Mouse (Mus musculus) lung, postnatal 25 days (tissue): ENCODE results near the gene Upk2.
"Not testable (repeated sequence)": the region's sequence is repeated elsewhere in the genome, so short reads cannot be mapped to it uniquely, and the experiment has no call there.

Experiments
- DNase-seq: peaks from one replicate; pipeline ENCODE4 v3.0.0; 2022; ENCODE audit warnings: low spot score

The Upk2 gene

DNA sequence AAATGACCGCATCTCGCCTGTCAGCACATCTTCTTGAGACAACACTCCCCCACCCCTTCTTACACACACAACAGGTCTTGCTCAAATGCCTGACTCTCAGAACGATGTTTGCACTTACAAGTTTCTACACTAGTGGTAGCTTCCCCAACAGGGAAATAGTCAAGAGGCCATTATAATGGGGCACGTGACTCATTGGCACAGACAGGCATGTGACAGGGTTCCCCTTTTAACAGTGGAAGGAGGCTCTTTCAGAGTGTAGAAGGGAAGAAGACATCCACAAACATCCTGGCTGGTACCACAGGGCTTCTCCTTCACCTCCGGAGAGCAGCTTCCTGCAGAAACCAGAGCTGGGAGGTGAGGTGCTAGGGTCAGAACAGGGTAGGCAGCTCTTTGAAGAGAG lies 7.2 kb upstream of the Upk2 start:
- peak; percentile 64 for DNase-seq

DNA sequence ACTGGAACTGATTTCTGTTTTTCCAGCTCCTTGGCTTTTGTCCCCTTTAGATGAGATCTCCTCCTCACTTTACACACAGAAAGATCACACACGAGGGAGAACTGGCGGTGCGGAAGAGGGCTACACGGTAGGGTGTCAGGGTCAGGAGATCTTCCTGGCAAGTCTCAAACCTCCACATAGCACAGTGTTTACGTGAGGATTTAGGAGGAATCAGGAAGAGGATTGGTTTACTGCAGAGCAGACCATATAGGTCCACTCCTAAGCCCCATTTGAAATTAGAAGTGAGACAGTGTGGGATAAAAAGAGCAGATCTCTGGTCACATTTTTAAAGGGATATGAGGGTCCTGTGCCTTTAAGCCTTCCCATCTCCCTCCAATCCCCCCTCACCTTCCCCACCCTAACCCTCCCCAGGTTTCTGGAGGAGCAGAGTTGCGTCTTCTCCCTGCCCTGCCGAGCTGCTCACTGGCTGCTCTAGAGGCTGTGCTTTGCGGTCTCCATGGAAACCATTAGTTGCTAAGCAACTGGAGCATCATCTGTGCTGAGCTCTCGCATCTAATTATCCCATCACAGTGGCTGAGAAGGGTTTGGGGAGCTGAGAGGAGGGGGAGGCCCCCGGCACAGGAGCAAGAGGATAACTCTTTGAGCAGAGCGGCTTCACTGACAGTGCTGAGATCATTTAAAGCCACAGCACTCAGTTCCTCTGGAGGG lies 2.4 kb upstream of the Upk2 start:
- DNase-seq: no peak

DNA sequence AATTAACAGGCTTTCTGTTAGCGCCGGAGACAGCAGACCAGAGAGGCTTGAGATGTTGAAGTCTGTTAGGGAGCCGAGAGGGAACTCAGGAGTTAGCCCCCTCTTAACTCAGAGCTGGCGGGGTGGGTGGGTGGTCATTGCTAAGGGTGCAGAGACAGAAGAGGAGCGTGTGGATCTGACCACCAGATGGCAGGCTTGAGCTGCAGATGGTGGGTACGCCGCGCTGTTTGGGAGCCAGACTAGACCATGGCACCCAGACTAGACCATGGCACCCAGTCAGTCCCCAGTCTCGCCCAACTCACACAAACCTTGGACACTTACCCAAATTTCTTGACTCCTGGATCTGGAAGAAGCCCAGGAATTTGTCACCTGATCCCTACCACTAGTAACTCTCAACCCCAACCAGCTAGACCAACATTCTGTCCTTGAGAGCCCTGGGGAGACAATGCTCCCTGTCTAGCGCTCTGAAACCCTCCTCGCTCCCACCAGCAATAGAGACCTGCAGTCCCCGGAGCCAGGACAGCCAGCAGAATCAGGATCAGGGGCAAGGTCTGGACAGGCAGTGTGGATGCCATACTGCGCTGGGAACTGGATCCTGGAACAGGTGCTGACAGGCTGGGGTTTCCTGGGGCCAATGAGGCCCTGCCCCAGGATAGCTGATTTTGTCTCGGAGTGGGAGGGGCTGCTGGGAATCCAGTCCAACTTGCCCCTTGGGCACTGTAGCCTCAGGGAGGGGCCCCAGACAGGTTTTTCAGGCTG lies 465 bp downstream of the Upk2 start:
- DNase-seq: peak; percentile 84

DNA sequence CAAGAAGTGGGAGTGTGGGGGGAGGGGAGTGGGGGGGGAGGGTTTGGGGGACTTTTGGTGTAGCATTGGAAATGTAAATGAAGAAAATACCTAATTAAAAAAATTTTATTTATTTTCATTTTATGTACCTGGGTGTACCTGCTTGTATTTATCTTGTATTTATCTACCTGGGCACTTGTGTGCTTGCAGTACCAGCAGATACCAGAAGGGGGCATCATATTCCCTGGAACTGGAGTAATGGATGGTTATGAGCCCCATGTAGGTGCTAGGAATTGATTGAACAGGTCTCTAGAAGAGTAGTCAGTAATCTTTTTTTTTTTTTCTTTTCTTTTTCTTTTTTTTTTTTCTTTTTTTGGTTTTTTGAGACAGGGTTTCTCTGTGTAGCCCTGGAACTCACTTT lies 4.4 kb downstream of the Upk2 start:
- DNase-seq: peak; percentile 4

DNA sequence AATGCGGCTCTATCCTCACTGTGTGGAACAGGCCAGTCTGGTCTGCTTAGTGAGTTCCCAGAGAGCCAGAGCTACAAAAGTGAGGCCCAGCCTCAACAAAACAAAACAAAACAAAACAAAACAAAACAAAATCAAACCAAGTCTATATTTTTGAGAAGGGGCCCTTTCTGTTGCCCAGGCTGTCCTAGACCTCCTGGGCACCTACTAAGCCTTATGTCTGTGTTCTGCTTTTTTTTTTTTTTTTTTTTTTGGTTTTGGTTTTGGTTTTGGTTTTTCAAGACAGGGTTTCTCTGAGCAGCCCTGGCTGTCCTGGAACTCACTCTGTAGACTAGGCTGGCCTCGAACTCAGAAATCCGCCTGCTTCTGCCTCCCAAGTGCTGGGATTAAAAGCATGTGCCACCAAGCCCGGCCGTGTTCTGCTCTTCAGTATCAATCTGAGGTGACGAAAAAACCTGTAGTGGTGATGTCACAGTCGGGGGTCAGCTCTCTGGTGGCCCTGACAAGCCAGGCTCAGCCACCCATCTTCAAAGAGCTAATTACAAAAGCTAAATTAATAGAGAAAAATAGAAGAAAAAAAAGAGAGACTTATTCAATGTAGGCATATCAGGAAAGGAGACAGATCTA lies 10.3 kb downstream of the Upk2 start:
- DNase-seq: not testable (repeated sequence)

DNA sequence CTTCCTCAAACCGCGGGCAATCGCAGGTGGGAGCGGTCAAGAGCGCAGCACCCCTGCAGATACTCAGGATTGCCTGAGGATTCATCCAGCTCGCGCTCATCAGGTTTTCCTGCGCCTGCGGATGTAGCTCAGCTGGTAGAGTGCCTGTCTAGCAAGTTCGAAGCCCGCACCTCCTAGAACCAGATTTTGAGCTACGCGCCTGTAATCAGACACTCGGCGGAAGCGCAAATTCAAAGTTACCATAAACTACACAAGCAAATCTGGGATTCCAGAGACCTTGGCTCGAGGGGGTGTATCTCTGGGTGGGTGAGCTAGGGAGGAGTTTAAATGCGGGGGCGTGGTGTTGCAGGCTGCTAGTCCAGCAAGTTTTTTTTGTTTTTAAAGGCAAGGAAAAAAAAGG lies 13.8 kb downstream of the Upk2 start, which contains the start of gene Foxr1:
TSS of gene Foxr1 (minus strand) at position 176 of the 400 bp plus-strand sequence.
- no peak for DNase-seq

DNA sequence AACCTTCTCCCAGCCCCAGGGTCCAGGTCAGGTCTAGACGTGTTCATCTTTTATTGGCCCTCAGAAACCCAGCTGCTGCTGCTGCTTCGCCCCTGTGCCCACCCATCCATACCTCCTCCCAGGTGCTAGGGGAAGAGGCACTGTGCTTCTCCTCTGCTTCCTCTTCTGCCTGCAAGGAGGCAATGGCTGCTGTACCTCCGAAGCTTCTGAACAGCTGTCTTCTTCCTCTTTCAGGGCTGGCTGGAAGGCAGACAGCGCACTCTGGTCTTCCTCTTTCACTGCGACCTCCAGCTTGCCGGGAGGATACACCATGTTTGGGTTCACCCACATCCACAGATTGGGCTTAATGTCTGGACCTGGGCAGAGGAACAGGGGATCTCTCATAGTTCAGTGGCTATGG lies 19.0 kb downstream of the Upk2 start:
- peak; percentile 34 for DNase-seq

DNA sequence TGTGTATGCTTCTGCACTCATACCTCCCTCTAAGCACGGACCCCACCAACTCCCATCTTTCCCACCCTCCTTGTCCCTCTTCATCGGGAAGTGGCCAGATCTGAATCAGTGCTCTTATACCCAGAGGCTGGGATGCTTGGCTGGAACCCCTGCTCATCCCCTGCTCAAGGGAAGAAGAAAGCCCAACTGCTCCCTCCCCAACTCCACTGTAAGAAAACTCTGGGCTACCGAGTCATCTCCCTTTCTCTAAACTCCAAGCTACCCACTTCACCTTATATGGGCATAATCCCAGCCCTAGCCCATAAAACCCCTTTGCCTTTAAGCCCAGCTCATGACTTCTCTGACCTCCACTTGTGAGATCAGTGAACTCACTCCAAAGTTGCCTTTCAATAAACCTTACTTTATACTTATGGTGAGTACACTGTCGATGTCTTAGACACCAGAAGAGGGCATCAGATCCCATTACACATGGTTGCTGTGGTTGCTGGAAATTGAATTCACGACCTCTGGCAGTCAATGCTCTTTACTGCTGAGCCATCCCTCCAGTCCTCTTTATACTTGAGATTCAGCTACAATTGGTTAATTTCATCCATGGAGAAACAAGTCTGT lies 22.1 kb downstream of the Upk2 start:
- DNase-seq: no peak

DNA sequence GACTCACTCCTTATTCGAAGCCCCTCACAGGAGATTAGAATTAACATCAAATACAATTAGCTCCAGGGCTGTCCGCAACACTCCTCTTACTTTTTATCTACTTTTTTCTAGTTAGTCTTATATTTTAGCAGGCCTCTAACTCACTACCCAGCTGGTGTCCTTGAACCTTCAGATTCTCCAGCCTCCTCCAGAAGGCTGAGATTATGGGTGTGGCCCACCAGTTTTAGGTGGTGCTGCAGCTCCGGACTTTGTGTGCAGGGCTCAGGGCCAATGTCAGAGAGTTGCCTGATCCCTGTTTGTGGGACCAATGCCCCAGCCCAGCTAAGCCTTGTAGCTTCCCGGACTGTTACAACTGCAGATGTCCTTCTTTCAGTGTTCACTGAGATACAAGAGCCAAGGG lies 31.2 kb downstream of the Upk2 start:
- DNase-seq: no peak

DNA sequence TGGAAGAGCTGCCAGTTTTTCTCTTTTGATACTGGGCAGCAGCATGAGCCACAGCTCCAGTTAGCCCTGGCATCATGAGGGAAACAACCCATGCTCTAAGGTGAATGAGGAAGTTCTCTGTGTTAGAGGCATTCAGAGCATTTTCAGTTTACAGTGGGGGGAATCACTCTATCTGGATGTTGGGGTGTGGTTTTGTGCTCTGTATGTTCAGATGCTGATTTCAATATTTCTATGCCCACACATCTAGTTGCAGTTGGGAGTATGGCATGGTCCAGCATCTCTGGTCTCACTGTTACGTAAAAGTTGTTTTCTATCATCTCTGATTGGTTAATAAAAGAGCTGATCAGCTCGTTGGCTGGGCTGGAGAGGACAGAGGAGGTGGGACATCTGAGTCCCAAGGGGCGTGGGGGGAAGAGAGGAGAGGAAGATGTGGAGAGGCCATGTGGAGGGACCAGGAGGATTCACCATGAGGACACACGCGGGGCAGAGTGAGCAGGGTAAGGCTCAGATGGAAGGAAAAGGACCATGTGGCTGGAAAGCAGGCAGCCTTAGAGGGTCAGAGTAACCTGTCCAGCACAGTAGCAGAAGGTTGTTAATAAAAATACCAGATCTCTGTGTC lies 34.4 kb downstream of the Upk2 start:
- DNase-seq: no peak

DNA sequence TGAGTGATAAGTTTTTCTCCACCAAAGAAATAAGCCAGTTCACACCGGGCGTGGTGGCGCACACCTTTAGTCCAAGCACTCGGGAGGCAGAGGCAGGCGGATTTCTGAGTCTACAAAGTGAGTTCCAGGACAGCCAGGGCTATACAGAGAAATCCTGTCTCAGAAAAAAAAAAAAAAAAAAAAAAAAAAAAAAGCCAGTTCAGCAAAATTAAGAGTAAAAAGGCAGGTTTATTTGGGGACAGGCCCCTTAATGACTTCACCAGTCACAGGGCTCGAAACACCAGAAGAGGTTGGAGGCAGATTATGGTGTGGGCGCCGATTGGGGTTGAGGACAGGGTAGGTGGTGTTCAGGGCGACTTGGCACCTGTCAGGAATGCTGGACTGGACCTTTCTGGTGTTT lies 35.0 kb downstream of the Upk2 start:
- DNase-seq: not testable (repeated sequence)

DNA sequence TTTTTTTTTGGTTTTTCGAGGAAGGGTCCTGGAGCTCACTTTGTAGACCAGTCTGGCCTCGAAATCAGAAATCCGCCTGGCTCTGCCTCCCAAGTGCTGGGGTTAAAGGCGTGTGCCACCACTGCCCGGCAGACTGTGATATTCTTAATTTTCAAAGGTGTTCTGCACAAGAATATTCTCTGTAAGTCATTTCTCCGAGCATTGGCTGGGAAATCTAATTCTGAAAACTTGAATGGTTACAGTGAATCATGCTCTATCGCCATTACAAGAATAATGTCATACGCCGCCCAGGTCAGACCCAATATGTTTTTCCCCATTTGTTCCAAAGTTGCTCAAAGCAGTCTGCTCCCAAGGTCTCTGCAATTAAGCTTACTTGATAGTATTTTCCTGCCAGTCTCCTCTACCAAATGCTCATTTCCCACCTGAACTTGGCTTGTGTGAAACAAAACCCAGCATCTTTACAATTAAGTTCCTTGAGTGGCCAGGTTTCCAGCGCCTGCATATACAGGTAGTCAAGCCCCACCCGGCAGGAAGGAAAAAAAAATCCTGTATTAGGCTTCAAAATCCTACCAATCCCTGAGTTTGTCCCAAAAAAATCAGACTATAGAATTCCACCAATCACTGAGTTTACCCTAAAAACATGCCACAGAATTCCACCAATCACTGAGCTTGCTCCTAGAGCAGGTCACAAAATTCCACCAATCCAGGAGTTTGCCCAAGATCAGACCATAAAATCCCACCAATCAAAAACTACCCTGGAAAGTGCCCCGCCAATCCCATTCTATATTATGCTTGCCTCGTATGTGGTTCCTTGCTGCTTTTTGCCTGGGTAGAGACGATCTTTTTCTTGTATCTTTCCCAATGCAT lies 36.0 kb downstream of the Upk2 start, which contains the start of gene Ccdc84:
TSS of gene Ccdc84 (minus strand) at position 51 of the 867 bp plus-strand sequence.
- no peak for DNase-seq

DNA sequence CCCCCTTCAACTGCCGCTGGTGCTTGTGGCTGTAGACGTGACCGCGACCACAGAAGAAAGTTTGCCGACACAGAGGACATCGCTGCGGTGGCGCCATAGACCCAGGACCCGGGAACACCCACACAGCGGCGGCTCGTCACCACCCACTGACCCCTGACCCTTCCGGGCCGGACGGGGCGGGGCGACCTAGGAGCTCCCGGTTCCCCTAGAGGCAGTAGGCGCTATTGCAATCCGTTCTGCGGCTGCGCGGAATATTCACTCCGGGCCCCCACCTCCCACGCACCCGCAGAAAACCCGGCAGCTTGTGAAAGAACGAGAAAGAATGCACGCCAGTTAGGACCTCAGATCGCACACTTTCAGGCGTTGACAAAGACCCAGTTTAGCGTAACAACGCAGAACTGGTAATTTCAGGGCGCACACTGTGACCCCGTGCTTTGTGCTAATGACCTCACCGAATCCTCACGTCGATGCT lies 36.8 kb downstream of the Upk2 start:
- DNase-seq: peak; percentile 95

DNA sequence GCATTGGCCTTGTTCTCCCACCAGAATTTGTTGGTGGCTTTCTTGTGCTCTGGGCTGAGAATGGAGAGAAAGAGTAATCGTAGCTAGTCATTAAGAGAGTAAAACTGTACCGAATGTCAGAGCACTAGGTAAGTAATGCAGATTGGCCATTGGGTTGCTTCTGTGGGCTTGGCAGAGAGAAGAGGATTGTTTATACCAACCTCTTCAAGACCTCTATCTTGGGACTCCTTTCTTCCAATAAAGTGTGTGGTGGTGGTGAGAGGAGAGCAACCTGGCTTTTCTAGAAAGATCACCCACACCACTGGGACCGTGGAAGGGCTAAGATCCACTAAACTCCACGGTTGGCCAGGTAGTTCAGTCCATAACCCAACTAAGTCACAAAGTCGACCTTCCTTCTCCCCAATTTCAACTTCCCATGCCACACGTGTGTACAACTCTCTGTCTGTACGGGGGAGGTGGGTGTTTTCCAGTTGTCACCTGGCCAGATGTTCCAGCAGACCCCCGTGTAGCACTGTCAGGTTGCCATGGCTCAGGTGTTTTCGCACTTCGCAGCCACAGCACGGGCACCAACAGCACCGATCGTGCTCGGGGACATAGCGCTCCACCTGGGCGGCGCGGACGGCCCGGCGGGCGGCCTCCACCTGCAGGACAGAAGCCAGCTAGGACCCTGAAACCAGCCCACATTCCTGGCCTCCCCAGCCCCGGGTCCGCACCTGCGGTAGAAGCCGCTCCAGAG lies 37.5 kb downstream of the Upk2 start:
- DNase-seq: no peak

DNA sequence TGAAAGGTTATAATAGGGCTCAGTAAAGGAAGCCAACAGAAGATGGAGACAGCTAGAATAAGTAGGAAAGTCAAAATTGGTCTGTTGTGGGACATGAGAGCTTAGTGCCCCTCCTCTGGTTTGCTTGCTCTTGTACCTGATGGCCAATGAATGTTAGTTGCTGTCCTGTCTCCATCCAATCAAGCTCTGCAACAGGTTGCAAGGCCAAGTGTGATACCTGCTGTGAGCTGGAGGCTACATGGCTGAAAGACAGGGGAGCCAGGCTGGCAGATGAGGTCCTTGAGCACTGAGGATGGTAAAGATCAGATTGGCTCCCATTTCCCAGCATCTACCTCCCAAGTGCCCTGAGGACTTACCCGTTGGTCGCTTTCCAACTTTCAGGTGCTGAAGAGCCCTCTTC lies 42.0 kb downstream of the Upk2 start:
- no peak for DNase-seq

DNA sequence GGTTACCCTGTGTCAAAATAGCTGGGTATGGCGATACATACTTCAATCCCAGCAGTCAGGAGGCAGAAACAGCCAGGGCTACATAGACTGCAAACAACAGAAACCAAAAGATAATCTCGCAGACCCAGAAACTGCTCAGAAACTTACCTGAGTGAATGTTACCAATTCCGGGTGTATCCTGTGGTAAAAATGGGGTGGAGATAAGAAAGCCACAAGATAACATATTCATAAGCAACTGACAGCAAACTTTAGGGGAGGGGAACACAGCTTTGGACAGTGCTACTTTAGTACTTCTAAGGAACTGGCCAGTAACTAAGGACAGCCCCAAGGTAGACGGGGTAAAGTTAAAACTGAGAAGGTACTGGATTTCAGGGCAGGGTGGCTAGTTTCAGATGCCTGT lies 42.5 kb downstream of the Upk2 start:
- DNase-seq: no peak

DNA sequence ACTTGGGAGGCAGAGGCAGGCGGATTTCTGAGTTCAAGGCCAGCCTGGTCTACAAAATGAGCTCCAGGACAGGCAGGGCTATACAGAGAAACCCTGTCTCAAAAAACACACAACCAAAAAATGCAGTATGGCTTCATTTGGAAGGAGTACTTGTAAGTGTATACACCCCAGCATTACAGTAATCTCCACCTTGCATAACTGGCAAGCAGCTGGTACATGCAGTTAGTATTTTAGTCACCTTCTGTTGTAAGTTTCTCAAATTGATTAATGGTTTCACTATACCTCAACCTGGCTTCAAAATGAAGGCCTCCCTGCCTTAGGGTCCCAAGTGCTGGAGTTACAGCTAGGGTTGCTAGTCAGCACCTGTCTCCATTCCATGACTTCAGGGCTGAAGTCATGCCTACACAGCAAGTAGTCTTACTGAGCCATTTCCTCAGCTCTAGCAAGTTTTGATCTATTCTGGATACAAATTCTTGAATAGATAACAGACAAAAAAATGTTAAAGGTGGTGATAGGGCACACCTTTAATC lies 43.1 kb downstream of the Upk2 start:
- no peak for DNase-seq

DNA sequence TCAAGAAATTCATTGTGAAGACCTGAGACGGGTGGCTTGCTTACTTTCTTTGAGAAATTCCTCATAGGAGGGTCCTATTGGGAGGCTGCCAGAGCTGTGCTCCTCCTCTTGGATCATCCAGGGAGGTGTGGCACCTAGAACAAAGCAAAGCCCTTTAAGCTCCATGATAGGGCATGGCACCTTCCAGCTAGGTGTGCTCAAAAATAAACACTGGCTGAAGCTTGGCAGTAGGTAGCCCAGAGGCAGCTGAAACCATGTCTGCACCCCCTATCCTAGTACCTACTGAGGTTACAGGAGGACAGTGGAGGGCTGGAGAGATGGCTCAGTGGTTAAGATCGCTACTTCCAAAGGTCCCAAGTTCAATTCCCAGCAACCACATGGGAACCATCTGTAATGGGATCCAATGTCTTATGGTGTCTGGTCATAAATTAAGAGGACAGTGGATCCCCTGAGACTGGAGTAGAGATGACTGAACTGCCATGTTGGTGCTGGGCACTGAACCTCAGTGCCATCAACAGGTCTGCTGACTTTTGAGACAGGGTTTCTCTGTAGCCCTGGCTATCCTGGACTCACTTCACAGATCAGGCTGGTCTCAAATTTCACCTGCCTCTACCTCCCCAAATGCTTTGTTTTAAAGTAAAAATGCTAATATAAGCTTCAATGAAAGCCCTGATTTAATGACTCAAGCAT lies 44.0 kb downstream of the Upk2 start:
- no peak for DNase-seq

DNA sequence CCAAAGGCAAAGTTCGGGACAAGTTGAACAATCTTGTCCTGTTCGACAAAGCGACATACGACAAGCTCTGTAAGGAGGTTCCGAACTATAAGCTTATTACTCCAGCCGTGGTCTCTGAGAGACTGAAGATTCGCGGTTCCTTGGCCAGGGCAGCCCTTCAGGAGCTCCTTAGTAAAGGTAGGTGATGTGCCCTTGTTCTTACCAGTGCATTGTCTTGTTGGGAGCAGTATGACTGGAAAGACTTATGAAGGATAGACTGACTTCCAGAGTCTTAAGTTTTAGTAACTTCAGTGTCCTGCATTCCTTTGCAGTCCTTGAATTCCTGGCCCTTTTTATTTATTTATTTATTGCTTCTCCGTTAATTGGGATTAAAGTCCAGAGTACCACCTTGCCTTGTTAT lies 46.1 kb downstream of the Upk2 start:
- not testable (repeated sequence) for DNase-seq

DNA sequence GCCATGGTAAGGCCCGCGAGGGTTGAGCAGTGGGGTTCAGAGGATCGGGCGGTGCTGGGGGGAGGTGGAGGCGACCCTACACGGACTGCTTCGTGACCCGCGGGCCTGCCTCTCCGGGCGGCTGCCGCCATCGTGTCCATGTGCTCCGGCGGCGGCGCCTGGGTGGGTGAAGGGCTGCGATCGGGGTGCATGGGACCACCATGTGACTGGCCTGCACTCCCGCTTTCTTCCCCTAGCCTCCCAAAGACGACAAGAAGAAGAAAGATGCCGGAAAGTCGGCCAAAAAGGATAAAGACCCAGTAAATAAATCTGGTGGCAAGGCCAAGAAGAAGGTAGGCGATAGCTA lies 47.1 kb downstream of the Upk2 start:
- no peak for DNase-seq
